Mouse (Mus musculus): ENCODE measurements around the gene Otc. TPM values are rescaled to one million over a fixed set of nuclear protein-coding genes. Genes with fewer than 3 reads are reported as not detected.
A peak's percentile ranks its signal among the peaks of the same experiment; 100 is the strongest.

Gene Otc
- not detected in 2 replicates for polyA plus RNA-seq (2011; ENCODE audit: insufficient read depth, insufficient read length, low read depth, missing spikeins)

DNA sequence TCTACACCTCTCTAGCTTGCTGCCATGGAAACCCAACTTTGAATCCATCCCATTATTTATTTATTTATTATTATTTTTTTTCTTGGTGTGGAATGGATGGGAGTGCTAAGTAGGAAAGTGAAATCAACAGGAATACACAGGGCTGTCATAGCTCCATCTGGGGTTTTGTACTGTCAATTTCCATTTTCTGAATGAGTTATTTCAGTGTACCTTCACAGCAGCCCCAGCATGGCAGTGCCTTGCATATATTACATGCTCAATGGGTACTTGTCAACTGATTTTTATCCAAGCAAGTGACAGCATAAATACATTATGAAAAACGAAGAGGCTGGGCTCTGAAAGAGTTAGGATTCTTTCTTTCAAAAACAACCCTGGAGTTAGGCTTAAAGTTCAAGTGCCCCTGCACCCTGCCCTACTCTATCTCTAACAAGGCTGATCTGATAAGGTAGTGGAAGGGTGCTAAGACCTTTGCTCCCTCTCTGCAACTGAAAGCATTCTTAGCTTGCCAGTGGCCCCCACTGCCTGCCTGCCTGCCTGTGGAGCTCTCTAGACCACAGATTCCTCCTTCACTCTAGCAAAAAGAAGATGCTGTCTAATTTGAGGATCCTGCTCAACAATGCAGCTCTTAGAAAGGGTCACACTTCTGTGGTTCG, at the start of gene Otc:
Otc (plus strand) TSS at position 454 of the 653 bp plus-strand sequence.
- Histone ChIP-seq H3K36me3 (ENCODE audit: control insufficient read depth, insufficient read depth, low read length, poor library complexity, severe bottlenecking) (no peaks in the 10 kb centered on the region), H3K4me3 (ENCODE audit: low read depth, low read length) (no peak within 1 kb of the TSS), H3K9ac (ENCODE audit: low read depth, poor library complexity, severe bottlenecking) (no peak within 1 kb of the TSS), H3K27ac (ENCODE audit: insufficient read depth, low read length) (no peak within 1 kb of the TSS), H3K9me3 (replicated peaks; ENCODE audit: control insufficient read depth, insufficient read depth, low read length, poor library complexity, severe bottlenecking) (no peaks in the 10 kb centered on the region), H3K4me1 (ENCODE audit: control insufficient read depth, insufficient read depth, low read length) (no peaks in the 10 kb centered on the region), H3K27me3 (ENCODE audit: control insufficient read depth, insufficient read depth, low read length, poor library complexity, severe bottlenecking) (no peaks in the 10 kb centered on the region)
- no peak for TF ChIP-seq EP300 (IDR thresholded peaks at IDR 0.05; ENCODE audit: insufficient read depth, low read depth, low read length)
- no peak for TF ChIP-seq POLR2A (IDR thresholded peaks at IDR 0.05; ENCODE audit: insufficient read depth, low read length)
- TF ChIP-seq CTCF (IDR thresholded peaks at IDR 0.05; ENCODE audit: low read depth, low read length): no peak

- no peak overlapping the region for H3K4me3 ChIP-seq (ENCODE audit: low read depth, low read length)
- H3K4me1 ChIP-seq (ENCODE audit: control insufficient read depth, insufficient read depth, low read length): no peaks in the 10 kb centered on the region
- H3K27me3 ChIP-seq (ENCODE audit: control insufficient read depth, insufficient read depth, low read length, poor library complexity, severe bottlenecking): no peaks in the 10 kb centered on the region
- H3K9ac ChIP-seq (ENCODE audit: low read depth, poor library complexity, severe bottlenecking): no peak overlapping the region
- H3K36me3 ChIP-seq (ENCODE audit: control insufficient read depth, insufficient read depth, low read length, poor library complexity, severe bottlenecking): no peaks in the 10 kb centered on the region
- no peak for TF ChIP-seq EP300 (IDR thresholded peaks at IDR 0.05; ENCODE audit: insufficient read depth, low read depth, low read length)
- H3K27ac ChIP-seq (ENCODE audit: insufficient read depth, low read length): no peak overlapping the region
- no peaks in the 10 kb centered on the region for H3K9me3 ChIP-seq (replicated peaks; ENCODE audit: control insufficient read depth, insufficient read depth, low read length, poor library complexity, severe bottlenecking)
Measured at GRCm38 (mm10) chrX:10205937-10206336, 46.2 kb upstream of the Otc start.

DNA sequence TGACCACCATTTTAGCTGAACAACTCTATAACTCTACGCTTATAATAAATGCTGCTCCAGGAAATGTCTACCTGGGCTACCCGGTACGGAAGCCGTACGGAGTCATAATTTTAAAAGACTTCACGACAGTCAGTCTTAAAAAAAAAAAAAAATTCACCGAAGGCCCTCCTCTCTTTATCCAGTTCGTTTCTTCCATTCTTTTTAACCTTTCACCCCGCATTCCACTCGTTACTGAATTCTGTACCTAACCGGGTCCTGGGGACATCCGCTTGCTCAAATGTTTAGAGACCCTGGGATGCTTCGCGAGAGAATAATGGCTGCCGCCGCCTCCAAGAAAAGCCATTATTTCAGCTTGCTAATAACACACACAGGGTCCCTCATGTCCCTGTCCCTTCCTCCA, 36.1 kb upstream of the Otc start:
- Histone ChIP-seq H3K4me1 (ENCODE audit: control insufficient read depth, insufficient read depth, low read length) (no peaks in the 10 kb centered on the region), H3K36me3 (ENCODE audit: control insufficient read depth, insufficient read depth, low read length, poor library complexity, severe bottlenecking) (no peaks in the 10 kb centered on the region), H3K9ac (ENCODE audit: low read depth, poor library complexity, severe bottlenecking) (peak overlapping the region; percentile 74), H3K4me3 (ENCODE audit: low read depth, low read length) (peak overlapping the region; percentile 94), H3K27me3 (ENCODE audit: control insufficient read depth, insufficient read depth, low read length, poor library complexity, severe bottlenecking) (no peaks in the 10 kb centered on the region), H3K9me3 (replicated peaks; ENCODE audit: control insufficient read depth, insufficient read depth, low read length, poor library complexity, severe bottlenecking) (no peaks in the 10 kb centered on the region), H3K27ac (ENCODE audit: insufficient read depth, low read length) (no peak overlapping the region)
- TF ChIP-seq POLR2A (IDR thresholded peaks at IDR 0.05; ENCODE audit: insufficient read depth, low read length) (no peak), EP300 (IDR thresholded peaks at IDR 0.05; ENCODE audit: insufficient read depth, low read depth, low read length) (no peak), CTCF (IDR thresholded peaks at IDR 0.05; ENCODE audit: low read depth, low read length) (no peak)

GRCm38 (mm10) chrX:10216410-10216949, 35.6 kb upstream of the Otc start, which contains the start of gene Rpgr:
Gene Rpgr, minus strand, starts transcription at chrX:10216920.
- H3K27ac ChIP-seq (ENCODE audit: insufficient read depth, low read length): no peak within 1 kb of the TSS
- H3K9ac ChIP-seq (ENCODE audit: low read depth, poor library complexity, severe bottlenecking): peak within 1 kb of the TSS; percentile 74

DNA sequence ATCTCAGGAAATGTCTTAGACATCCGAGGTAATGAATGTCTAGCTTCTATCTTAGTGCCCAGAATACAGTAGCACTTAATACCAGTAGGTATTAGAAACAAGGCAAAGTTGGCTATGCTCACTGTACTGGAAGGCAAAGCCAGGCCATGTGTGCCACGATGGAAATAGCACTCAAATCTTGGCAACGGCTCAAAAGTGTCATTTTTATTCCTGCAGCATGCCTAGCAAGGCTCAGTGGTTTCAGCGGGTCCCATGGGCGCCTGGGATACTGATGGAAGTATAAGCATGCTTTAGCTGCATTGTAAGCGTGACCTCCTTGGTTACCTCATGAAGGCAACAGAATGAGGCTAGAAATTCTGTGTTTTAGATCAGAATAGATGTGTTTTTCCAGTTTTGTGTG, 32.8 kb upstream of the Otc start:
- H3K9ac ChIP-seq (ENCODE audit: low read depth, poor library complexity, severe bottlenecking): no peak overlapping the region
- H3K27ac ChIP-seq (ENCODE audit: insufficient read depth, low read length): no peak overlapping the region
- no peaks in the 10 kb centered on the region for H3K9me3 ChIP-seq (replicated peaks; ENCODE audit: control insufficient read depth, insufficient read depth, low read length, poor library complexity, severe bottlenecking)
- H3K4me3 ChIP-seq (ENCODE audit: low read depth, low read length): no peak overlapping the region
- no peaks in the 10 kb centered on the region for H3K4me1 ChIP-seq (ENCODE audit: control insufficient read depth, insufficient read depth, low read length)
- TF ChIP-seq EP300 (IDR thresholded peaks at IDR 0.05; ENCODE audit: insufficient read depth, low read depth, low read length): no peak
- TF ChIP-seq POLR2A (IDR thresholded peaks at IDR 0.05; ENCODE audit: insufficient read depth, low read length): no peak
- TF ChIP-seq CTCF (IDR thresholded peaks at IDR 0.05; ENCODE audit: low read depth, low read length): no peak
- H3K27me3 ChIP-seq (ENCODE audit: control insufficient read depth, insufficient read depth, low read length, poor library complexity, severe bottlenecking): no peaks in the 10 kb centered on the region
- no peaks in the 10 kb centered on the region for H3K36me3 ChIP-seq (ENCODE audit: control insufficient read depth, insufficient read depth, low read length, poor library complexity, severe bottlenecking)

More at GRCm38 (mm10) chrX:10216410-10216949, 35.6 kb upstream of the Otc start, which contains the start of gene Rpgr:
- H3K4me3 ChIP-seq (ENCODE audit: low read depth, low read length): peak within 1 kb of the TSS; percentile 94
- no peaks in the 10 kb centered on the region for H3K36me3 ChIP-seq (ENCODE audit: control insufficient read depth, insufficient read depth, low read length, poor library complexity, severe bottlenecking)
- no peaks in the 10 kb centered on the region for H3K27me3 ChIP-seq (ENCODE audit: control insufficient read depth, insufficient read depth, low read length, poor library complexity, severe bottlenecking)
- TF ChIP-seq CTCF (IDR thresholded peaks at IDR 0.05; ENCODE audit: low read depth, low read length) (peak; percentile 47), POLR2A (IDR thresholded peaks at IDR 0.05; ENCODE audit: insufficient read depth, low read length) (no peak)
- H3K4me1 ChIP-seq (ENCODE audit: control insufficient read depth, insufficient read depth, low read length): no peaks in the 10 kb centered on the region
- H3K9me3 ChIP-seq (replicated peaks; ENCODE audit: control insufficient read depth, insufficient read depth, low read length, poor library complexity, severe bottlenecking): no peaks in the 10 kb centered on the region

- no peak for TF ChIP-seq POLR2A (IDR thresholded peaks at IDR 0.05; ENCODE audit: insufficient read depth, low read length)
- no peak for TF ChIP-seq CTCF (IDR thresholded peaks at IDR 0.05; ENCODE audit: low read depth, low read length)
- no peak for TF ChIP-seq EP300 (IDR thresholded peaks at IDR 0.05; ENCODE audit: insufficient read depth, low read depth, low read length)
- no peak overlapping the region for H3K27ac ChIP-seq (ENCODE audit: insufficient read depth, low read length)
- H3K36me3 ChIP-seq (ENCODE audit: control insufficient read depth, insufficient read depth, low read length, poor library complexity, severe bottlenecking): no peaks in the 10 kb centered on the region
- no peaks in the 10 kb centered on the region for H3K4me1 ChIP-seq (ENCODE audit: control insufficient read depth, insufficient read depth, low read length)
- no peak overlapping the region for H3K9ac ChIP-seq (ENCODE audit: low read depth, poor library complexity, severe bottlenecking)
- no peaks in the 10 kb centered on the region for H3K9me3 ChIP-seq (replicated peaks; ENCODE audit: control insufficient read depth, insufficient read depth, low read length, poor library complexity, severe bottlenecking)
- H3K27me3 ChIP-seq (ENCODE audit: control insufficient read depth, insufficient read depth, low read length, poor library complexity, severe bottlenecking): no peaks in the 10 kb centered on the region
- no peak overlapping the region for H3K4me3 ChIP-seq (ENCODE audit: low read depth, low read length)
Measured at GRCm38 (mm10) chrX:10233051-10233450, 19.1 kb upstream of the Otc start.

Data from ES-Bruce4 (cell line).